Mouse (Mus musculus) spleen, adult 18-20 months (tissue): ENCODE results near the gene Tmem199.
"Not testable (repeated sequence)": the region's sequence is repeated elsewhere in the genome, so short reads cannot be mapped to it uniquely, and the experiment has no call there.

ENCODE experiments used
- DNase-seq, 2 experiments: peaks; one replicate each; pipeline ENCODE4 v3.0.0; 2022; ENCODE audit warnings: mixed read lengths in 2 of 2

Gene Tmem199

DNA sequence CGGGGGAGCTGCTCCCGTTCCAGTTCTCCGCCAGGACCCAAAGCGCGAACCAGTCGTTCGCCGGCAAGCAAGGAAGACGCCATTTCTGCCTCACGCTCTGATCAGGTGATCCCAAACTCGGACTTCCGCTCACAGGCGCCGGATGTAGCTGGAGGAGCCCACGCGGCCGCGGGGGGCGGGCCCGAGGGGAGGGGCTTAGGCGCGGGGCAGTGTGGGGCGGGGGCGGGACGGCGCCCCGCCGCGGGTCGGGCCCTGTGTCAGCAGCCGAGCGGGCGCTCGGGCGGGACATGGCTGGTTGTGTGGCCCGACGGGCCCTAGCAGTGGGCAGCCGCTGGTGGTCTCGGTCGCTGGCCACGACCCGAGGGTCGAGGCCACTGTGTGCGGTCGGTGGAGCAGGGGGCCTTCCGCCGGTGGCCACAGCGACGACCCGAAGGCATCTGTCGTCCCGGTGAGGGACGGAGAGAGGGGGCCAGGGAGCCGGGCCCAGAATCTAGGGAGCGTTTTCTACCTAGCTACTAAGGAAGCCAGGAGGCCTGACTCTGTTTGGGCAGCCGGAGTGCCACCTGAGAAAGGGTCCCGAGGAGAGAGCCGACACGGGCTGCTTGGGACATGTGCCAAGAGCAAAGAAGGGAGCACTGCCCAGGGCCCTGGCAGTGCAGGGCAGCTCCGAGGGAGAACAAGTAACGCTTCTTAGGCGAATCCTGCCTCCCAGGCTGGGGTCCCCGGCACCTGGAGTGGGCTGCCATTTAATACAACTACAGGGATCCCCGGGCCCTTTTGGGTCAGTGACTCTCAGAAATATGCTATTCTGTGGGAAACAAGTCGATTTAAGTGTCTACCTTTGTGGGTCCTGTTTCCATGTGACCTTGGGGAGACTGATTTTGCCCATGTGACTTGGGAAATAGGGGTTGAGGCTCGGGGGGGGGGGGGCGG, at the start of gene Tmem199, which contains the start of gene Poldip2:
Gene Tmem199, minus strand, starts transcription at position 148 of the 933 bp plus-strand sequence.
Gene Poldip2, plus strand, starts transcription at position 169 of the 933 bp plus-strand sequence.
- peak; percentile 81 to 84 for DNase-seq

DNA sequence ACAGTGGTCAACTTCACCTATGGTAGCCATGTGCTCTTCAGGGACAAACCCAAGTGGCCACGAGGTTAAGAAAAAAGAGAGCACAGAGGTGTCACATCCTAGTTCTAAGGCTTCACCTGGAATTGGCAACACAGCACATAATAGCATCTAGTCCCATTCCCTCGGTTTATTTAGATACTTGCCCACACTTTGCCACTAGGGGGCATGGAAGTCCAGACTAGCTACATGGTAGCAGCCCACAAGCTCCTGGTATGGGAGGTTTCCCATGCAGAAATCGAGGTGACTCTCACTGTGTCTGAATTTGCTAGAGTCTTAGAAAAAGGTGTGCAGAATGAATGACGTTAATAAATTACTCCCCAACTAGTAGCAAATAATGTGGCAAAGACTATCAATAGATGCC, 48.5 kb upstream of the Tmem199 start:
- peak in 1 of 2 experiments; percentile 59 for DNase-seq

DNA sequence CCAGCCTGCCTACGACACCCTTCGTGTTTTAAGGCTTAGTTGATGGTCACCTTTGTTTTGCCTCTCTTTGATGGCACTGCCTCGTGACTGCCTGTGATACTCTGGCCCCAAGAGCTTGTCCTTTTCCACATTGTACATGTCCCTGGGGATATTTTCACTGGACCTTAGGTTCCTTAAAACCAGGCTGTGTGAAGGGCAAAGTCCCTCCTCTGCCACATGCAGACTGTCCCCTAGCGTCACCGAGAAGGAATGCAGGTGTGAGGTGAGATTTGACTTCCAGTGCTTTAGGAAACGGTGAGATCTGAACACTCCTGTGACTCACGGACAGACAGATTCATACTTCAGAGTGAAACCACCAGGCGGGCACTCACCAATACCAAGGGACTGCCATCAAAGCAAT, 45.3 kb upstream of the Tmem199 start:
- no peak for DNase-seq

DNA sequence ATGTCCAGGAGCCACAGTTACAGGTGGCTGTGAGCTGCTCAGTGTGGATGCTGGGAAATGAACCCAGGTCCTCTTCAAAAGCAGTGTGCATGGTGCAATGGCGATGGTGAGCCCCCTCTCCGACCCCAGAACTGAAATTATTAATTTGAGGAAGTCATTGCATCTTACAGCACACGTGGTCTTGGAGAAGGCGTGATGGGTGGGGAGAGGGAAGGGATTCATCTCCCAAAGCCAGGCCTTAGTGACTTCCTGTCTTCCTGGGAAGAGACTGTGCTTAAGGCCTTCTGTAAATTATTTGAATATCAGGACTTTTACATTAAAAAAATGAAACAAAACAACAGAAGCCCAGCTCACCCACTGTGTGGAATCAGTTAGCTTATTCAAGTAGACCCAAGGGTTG, 44.1 kb upstream of the Tmem199 start:
- DNase-seq = no peak

- DNase-seq = no peak
Observed at GRCm38 (mm10) chr11:78555623-78556022, 43.7 kb upstream of the Tmem199 start.

- no peak for DNase-seq
Observed at GRCm38 (mm10) chr11:78551059-78551398, 39.1 kb upstream of the Tmem199 start.

DNA sequence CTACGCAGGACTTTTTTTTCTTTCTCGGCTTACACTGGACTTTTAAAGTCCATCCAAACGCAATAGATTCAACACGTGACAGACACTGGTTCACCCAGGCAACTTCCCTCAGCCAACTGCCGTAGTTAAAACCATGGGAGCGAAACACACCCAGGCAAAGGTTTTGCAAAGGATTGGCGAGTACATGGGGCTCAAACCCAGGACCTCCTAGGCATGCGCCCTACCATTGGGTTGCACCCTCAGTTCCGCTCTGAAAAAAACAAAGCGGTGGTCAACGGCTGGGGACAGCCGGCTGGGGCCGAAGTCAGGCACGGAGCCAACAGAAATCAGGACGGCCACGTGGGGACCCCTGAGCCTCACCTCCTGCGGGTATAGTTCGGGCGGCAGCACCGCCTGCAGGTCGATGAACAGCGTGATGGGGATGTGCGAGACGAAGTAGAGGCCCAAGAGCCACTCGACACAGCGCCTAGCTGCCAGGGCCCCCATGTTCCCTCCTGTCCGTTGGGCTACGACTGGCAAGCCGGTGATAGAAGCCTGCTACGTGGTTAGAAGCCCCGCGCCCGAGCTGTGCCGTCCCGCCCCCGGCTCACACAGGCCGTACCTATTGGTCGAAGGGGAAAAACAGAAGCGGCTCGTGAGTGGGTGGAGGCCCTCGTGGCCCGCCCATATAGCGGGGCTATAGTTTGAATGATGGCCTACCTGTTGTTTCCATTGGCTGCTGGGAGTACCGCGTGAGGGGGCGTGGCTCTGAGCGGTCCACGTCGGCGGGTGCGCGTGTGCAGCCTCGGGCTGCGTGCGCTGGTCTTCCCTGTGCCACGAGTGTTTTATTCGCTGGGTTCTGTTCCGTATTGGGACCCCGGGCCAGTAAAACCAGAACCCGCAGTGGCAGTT, 38.4 kb upstream of the Tmem199 start, which contains the start of gene Tmem97:
Gene Tmem97, minus strand, starts transcription at position 610 of the 891 bp plus-strand sequence.
- peak; percentile 89 to 90 for DNase-seq

- DNase-seq = no peak
Observed at GRCm38 (mm10) chr11:78549491-78549987, 37.6 kb upstream of the Tmem199 start.

DNA sequence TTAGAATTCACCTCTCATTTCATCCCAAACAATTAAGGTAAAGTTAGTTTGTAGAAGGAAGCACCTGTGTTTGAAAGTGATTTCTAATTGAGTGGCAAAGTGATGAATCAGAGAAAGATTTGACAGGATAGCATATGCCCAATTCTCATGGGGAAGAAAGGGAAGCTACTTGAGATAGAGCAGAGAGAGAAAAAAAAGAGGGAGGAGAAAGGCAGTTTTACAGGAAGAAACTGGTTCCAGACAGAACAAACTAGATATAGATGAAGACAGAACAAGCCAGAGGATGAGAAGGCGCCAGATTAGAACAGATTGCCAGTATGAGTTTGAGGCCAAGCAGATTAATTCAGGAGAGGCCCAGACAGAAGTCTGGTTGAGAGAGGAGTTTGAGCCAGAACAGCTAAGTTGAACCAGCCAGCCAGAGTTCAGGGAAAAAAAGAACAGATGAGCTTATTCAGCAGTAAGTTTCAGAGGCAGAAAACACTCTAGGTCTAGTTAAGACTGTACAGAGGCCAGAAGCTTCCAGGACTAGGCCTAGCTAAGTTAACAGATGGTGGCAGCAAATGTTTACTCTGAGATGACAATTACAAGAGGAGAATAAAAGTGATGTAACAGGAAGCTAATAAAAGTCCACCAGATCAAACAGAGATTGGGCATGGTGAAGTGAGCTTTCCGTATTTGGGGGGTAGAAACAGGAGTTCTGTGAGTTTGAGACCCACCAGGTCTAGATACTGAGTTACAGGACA, 35.9 kb upstream of the Tmem199 start:
- DNase-seq = no peak

DNA sequence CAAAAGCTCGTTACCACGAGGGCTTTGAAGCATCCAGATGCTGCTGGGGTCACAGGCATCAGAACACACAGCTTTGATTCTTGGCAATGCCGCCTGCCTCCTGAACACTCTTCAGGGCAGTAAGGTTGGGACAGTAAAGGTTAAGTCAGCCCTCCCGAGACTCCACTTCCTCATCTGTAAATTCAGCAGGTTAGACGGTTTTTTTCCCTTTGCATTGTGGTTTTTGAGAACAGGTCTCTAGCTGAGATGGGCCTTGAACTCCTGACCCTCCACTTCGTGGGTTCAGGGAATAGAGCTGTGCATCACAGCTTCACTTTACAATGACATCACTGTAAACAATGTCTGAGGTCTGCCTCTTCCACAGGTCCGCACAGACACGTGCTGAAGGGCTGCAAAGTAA, 33.2 kb upstream of the Tmem199 start:
- DNase-seq = no peak

- DNase-seq = no peak
Observed at GRCm38 (mm10) chr11:78544449-78545111, 32.6 kb upstream of the Tmem199 start.

GRCm38 (mm10) chr11:78540358-78540757, 28.4 kb upstream of the Tmem199 start:
- DNase-seq = no peak

- DNase-seq = no peak
Observed at GRCm38 (mm10) chr11:78536690-78537084, 24.7 kb upstream of the Tmem199 start.

DNA sequence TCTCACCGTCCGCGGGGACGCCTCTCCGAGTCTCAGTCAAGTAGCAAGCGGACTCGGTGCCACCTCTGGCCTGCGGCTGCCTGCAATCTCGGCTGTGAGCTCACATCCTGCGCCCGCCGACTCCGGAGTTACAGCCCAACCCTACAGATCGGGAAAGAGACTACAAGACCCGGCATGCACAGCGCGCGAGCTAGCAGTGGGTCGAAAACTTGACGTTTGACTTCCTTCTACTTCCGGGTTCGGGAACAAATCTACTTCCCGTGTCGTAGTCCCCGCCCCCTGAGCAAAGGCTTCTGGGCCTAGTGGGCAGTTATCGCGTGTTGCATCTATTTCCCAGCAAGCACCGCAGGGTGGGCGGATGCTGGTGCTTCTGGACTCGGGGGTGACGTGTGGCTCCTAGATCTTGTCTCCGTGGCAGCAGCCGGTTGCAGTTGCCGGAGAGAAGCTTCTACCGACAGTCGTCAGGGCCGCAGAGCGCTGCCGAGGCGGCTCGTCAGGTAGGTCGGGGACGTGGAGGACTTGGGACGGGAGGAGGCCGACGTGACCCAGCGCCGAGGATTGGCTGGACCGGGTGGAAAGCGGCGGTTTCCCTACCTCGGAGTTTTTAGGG, 24.2 kb upstream of the Tmem199 start, which contains the start of the genes Tnfaip1 and Ift20:
Gene Tnfaip1, minus strand, starts transcription at position 253 of the 610 bp plus-strand sequence.
Gene Ift20, plus strand, starts transcription at position 282 of the 610 bp plus-strand sequence.
- peak; percentile 93 to 95 for DNase-seq

GRCm38 (mm10) chr11:78535376-78536079, 23.6 kb upstream of the Tmem199 start:
- DNase-seq = no peak

- no peak for DNase-seq
Observed at GRCm38 (mm10) chr11:78534516-78534915, 22.5 kb upstream of the Tmem199 start.

DNA sequence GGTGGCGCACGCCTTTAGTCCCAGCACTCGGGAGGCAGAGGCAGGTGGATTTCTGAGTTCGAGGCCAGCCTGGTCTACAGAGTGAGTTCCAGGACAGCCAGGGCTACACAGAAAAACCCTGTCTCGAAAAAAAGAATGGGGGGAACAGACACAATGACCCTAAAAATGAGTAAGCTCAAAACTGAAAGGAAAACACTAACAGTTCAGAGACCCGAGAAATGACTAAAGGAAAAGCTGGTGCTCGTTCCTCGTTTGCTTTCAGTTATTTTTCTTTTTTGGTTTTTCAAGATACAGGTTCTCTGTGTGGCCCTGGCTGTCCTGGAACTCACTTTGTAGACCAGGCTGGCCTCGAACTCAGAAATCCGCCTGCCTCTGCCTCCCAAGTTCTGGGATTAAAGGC, 19.5 kb upstream of the Tmem199 start:
- DNase-seq = not testable (repeated sequence)

GRCm38 (mm10) chr11:78531046-78531445, 19.1 kb upstream of the Tmem199 start:
- no peak for DNase-seq

GRCm38 (mm10) chr11:78530001-78530400, 18.0 kb upstream of the Tmem199 start:
- no peak for DNase-seq

DNA sequence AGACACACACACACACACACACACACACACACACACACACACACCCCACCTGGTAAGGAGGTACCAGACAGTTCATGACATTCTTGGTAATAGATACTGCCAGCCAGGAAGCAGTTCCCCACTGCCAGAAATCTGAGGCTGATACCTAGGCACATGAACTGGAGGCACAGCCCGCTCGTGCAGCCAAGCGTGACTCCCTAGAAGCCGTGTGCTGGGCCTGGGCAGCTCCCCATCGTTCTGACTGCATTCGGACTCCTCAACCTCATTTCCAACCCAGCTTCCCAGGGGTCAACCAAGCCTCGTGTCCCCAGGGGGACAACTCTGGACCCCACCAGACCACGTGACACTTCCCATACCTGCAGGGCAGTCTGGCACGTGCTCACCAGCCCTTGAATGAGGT, 16.7 kb upstream of the Tmem199 start:
- no peak for DNase-seq

DNA sequence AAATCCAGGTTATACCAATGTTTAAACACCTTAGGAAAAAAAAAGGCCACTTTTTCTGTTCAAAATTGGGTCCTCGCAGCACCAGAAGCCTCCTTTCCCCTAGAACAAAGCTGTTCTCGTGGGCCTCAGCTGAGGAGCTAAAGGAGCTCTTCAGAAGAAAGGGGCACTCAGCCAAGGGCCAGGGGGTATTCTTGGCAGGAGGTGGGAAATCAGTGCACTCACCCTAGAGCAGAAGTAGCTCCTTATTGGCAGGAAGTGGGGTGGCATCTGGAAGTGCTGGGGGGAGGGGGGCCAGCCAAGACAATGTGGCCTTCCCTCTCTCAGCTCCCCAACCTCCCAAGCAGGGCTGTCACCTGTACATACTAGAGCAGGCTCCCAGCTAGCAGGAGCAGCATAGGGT, 12.9 kb upstream of the Tmem199 start:
- no peak for DNase-seq
